Mouse (Mus musculus) C2C12 (cell line): Measurements from ENCODE around the gene Npsr1.

Experiments
- CEBPB ChIP-seq: IDR thresholded peaks from one replicate; pipeline ENCODE4 v1.6.1; 2011; ENCODE audit warnings: low read depth, mild to moderate bottlenecking, control low read depth, moderate library complexity
- CTCF ChIP-seq: IDR thresholded peaks from one replicate; pipeline ENCODE4 v1.5.1; 2011; ENCODE audit not compliant: control insufficient read depth, insufficient read depth, insufficient read length
- MAX ChIP-seq: IDR thresholded peaks from one replicate; pipeline ENCODE4 v1.6.1; 2011; ENCODE audit warnings: mild to moderate bottlenecking, control low read depth
- MYOD1 ChIP-seq: IDR thresholded peaks from one replicate; pipeline ENCODE4 v1.6.1; 2011; ENCODE audit warnings: low read depth; ENCODE audit not compliant: control insufficient read depth, insufficient read length
- USF1 ChIP-seq: IDR thresholded peaks from one replicate; pipeline ENCODE4 v1.6.1; 2011; ENCODE audit warnings: low read depth, mild to moderate bottlenecking, control low read depth, moderate library complexity

DNA sequence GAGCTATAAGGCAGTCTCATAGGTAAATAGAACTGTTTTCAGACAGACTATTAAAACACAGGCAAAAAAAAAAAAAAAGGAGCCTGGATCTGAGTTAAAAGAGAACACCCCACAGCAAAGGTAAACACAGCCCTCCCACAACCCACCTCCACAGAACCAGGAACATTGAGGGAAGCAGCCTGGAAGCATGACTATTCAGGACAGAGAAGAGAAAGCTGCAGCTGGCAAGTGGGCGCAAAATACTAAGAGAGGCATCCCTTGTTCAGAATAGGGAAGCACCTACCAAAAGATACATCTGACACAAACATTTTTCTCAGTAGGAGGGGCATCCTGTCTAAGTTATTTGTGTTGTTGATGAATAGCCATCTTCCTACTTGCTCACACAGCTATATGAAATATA, 113.8 kb downstream of the Npsr1 start:
- TF ChIP-seq CTCF = no peak
- TF ChIP-seq USF1 = no peak
- TF ChIP-seq CEBPB = no peak
- TF ChIP-seq MYOD1 = no peak
- TF ChIP-seq MAX = no peak
